Mouse (Mus musculus): ENCODE measurements around the gene Alox12.

The Alox12 gene

GRCm38 (mm10) chr11:70193354-70194285 lies 61.5 kb downstream of the Alox12 start:
- DNase-seq (ENCODE audit: low spot score in 2 of 2): no peak

GRCm38 (mm10) chr11:70192157-70192556 lies 63.0 kb downstream of the Alox12 start:
- no peak for DNase-seq (ENCODE audit: low spot score in 2 of 2)
